Mouse (Mus musculus): ENCODE results near the gene Rfng. TPM values are rescaled to one million over a fixed set of nuclear protein-coding genes. Genes with fewer than 3 reads are reported as not detected.
A peak's percentile ranks its signal among the peaks of the same experiment; 100 is the strongest.

Gene Rfng
- polyA plus RNA-seq, 1 experiment from 2014 or later: 28.8 TPM

DNA sequence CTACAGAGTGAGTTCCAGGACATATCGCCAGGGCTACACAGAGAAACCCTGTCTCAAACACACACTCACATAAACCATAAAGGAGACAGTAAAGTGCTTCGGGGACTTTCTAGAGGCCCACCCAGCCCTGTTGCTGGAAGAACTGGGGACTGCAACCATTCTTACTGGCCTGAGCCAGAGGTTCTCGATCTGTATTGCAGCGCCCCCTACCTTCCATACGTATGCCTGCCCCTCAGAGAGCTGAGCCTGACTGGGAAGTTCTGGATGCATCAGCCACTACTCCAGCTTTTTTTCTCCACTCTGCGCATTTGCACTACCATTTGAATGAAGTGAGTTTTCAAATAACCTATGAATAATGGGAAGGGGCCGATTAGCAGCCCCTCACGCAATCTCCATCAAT, 34.6 kb downstream of the Rfng start:
- Histone ChIP-seq H3K4me3 (ENCODE audit: low read depth, low read length) (no peak overlapping the region), H3K4me1 (replicated peaks; ENCODE audit: control insufficient read depth, insufficient read depth, low read length) (no peaks in the 10 kb centered on the region), H3K9ac (ENCODE audit: low read depth, low read length) (no peak overlapping the region), H3K27ac (ENCODE audit: low read depth, low read length) (no peak overlapping the region), H3K36me3 (ENCODE audit: control insufficient read depth, insufficient read depth, low read length) (no peaks in the 10 kb centered on the region), H3K9me3 (ENCODE audit: control insufficient read depth, low read length) (no peaks in the 10 kb centered on the region), H3K27me3 (ENCODE audit: control insufficient read depth, insufficient read depth, low read length) (no peaks in the 10 kb centered on the region), H3K4me2 (replicated peaks; ENCODE audit: low read depth, low read length) (no peak overlapping the region)
- DNase-seq (ENCODE audit: low spot score) (peak; percentile 36), ATAC-seq (ENCODE audit: low FRiP score) (no peak)
- 63% methylated on average over 8 of the region's 8 CpGs for WGBS

DNA sequence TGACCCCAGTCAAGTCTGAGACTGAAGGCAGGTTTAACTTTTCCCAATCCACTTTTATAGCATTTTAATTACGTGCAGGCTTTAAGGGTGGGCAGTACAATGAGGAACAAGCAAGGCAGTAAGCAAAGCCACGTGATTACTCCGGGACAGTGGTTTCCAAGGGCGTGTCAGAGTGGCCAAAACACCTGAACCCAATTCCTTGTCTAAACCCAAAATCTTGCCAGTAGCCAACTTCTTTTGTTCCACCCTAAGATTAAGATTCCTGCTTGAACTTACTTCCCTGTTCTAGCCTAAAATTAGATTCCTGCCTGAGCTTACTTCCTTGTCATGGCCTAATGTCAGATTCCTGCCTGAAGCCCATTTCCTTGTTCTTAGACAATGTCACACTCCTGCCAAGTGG, 36.0 kb downstream of the Rfng start:
- no peak overlapping the region for H3K27ac ChIP-seq (ENCODE audit: low read depth, low read length)
- WGBS: 88% methylated on average over 4 of the region's 4 CpGs
- H3K4me2 ChIP-seq (replicated peaks; ENCODE audit: low read depth, low read length): no peak overlapping the region
- no peaks in the 10 kb centered on the region for H3K9me3 ChIP-seq (ENCODE audit: control insufficient read depth, low read length)
- no peak overlapping the region for H3K9ac ChIP-seq (ENCODE audit: low read depth, low read length)
- DNase-seq (ENCODE audit: low spot score) (no peak), ATAC-seq (ENCODE audit: low FRiP score) (no peak)
- no peaks in the 10 kb centered on the region for H3K27me3 ChIP-seq (ENCODE audit: control insufficient read depth, insufficient read depth, low read length)
- H3K4me1 ChIP-seq (replicated peaks; ENCODE audit: control insufficient read depth, insufficient read depth, low read length): no peaks in the 10 kb centered on the region
- H3K36me3 ChIP-seq (ENCODE audit: control insufficient read depth, insufficient read depth, low read length): no peaks in the 10 kb centered on the region
- H3K4me3 ChIP-seq (ENCODE audit: low read depth, low read length): no peak overlapping the region

DNA sequence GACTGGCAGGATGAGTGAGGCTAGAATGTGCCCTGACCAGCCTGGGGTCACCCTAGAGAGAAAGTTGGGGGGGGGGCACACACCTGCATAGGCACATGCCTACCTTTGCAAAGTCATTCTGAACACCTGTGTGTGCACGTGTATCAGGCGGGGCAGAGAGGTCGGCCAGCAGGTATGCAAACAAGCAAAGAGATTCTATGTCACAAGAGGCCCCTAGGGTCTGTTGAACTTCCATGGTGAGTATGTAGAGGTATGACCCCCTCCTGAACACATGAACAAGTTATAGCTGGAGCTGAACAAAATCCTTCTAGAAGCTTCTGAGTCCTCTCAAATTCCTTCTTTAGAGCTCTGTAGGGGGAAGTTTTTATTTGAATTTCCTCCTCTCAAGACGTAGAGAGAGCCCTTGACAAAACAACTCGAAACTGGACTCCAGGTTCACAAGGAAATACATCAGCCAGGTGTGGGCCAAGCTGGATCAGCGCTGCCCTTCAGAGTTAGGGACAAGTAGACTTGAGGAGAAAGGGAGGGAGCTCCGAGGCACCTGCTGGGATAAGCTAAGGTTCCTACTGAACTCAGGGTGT, 39.8 kb downstream of the Rfng start:
- ATAC-seq (ENCODE audit: low FRiP score) (no peak), DNase-seq (ENCODE audit: low spot score) (no peak)
- 84% methylated on average over 7 of the region's 7 CpGs for WGBS
- Histone ChIP-seq H3K27me3 (ENCODE audit: control insufficient read depth, insufficient read depth, low read length) (no peaks in the 10 kb centered on the region), H3K9me3 (ENCODE audit: control insufficient read depth, low read length) (no peaks in the 10 kb centered on the region), H3K4me1 (replicated peaks; ENCODE audit: control insufficient read depth, insufficient read depth, low read length) (no peaks in the 10 kb centered on the region), H3K36me3 (ENCODE audit: control insufficient read depth, insufficient read depth, low read length) (no peaks in the 10 kb centered on the region), H3K4me2 (replicated peaks; ENCODE audit: low read depth, low read length) (no peak overlapping the region), H3K9ac (ENCODE audit: low read depth, low read length) (no peak overlapping the region), H3K4me3 (ENCODE audit: low read depth, low read length) (no peak overlapping the region), H3K27ac (ENCODE audit: low read depth, low read length) (no peak overlapping the region)

DNA sequence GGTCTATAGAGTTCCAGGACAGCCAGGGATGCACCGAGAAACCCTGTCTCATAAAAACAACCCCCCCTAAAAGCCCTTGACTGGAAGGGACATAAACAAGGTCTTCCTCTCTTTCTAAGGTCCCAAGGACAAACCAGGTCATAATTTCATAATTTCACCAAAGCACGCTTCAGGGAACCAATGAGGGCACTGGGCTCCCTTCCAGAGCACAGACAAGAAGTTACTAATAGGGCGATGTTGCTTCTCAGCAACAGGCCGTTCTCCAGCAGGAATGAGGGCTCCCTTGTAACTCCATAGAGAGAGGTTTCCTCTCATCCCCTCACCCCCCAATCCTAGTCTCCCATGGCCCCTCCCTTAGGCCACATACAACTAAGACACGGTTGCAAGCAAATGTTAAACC, 43.0 kb downstream of the Rfng start:
- Histone ChIP-seq H3K9ac (ENCODE audit: low read depth, low read length) (no peak overlapping the region), H3K27me3 (ENCODE audit: control insufficient read depth, insufficient read depth, low read length) (no peaks in the 10 kb centered on the region), H3K4me1 (replicated peaks; ENCODE audit: control insufficient read depth, insufficient read depth, low read length) (no peaks in the 10 kb centered on the region), H3K9me3 (ENCODE audit: control insufficient read depth, low read length) (no peaks in the 10 kb centered on the region), H3K4me3 (ENCODE audit: low read depth, low read length) (no peak overlapping the region), H3K27ac (ENCODE audit: low read depth, low read length) (no peak overlapping the region), H3K4me2 (replicated peaks; ENCODE audit: low read depth, low read length) (no peak overlapping the region), H3K36me3 (ENCODE audit: control insufficient read depth, insufficient read depth, low read length) (no peaks in the 10 kb centered on the region)
- 87% methylated on average over 5 of the region's 5 CpGs for WGBS
- ATAC-seq (ENCODE audit: low FRiP score) (no peak), DNase-seq (ENCODE audit: low spot score) (no peak)

DNA sequence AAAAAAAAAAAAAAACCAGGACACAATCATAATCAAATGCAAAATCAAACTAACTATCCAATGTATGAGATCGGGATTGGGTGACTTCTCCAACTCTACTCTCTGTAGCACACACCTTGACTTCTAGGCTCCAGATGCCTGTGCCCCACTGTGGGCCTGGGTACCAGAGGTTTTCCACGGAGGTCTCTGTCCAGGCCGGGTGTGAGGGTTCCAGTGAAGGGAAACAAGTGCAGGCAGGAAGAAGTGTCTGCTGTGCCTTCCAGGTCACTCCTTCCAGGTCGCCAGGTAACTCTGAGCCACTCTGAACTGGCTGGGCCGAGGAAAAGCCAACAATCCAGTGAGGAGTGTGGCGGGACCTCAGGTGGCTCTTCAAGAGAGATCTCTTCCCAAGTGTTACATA, 47.6 kb downstream of the Rfng start:
- no peak overlapping the region for H3K4me3 ChIP-seq (ENCODE audit: low read depth, low read length)

DNA sequence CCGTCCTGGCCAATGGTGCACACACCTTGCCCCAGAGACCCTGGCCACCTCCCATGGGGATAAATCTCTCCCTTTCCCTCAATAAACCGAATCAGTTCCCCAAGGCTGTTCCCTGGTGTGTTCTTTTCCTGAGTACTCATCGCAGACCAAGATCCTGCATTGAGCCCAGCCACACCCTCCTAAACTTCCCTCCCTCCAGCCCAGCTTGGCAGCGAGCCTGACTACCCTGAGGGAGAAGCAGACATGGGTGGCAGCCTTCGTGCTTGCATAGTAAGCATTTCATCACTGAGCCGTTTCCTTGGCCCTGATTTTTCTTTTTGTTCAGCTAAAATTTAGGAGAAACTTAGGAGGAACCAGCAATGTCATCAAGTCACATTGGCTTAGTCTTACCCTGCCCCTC, 50.5 kb downstream of the Rfng start:
- DNase-seq (ENCODE audit: low spot score) (no peak), ATAC-seq (ENCODE audit: low FRiP score) (no peak)
- 72% methylated on average over 6 of the region's 6 CpGs for whole genome bisulfite sequencing
- Histone ChIP-seq H3K9me3 (ENCODE audit: control insufficient read depth, low read length) (no peaks in the 10 kb centered on the region), H3K4me2 (replicated peaks; ENCODE audit: low read depth, low read length) (no peak overlapping the region), H3K9ac (ENCODE audit: low read depth, low read length) (no peak overlapping the region), H3K36me3 (ENCODE audit: control insufficient read depth, insufficient read depth, low read length) (no peaks in the 10 kb centered on the region), H3K27me3 (ENCODE audit: control insufficient read depth, insufficient read depth, low read length) (no peaks in the 10 kb centered on the region), H3K4me3 (ENCODE audit: low read depth, low read length) (no peak overlapping the region), H3K27ac (ENCODE audit: low read depth, low read length) (no peak overlapping the region), H3K4me1 (replicated peaks; ENCODE audit: control insufficient read depth, insufficient read depth, low read length) (no peaks in the 10 kb centered on the region)

More for the DNA sequence above, 47.6 kb downstream of the Rfng start:
- WGBS: 79% methylated on average over 6 of the region's 6 CpGs
- H3K4me1 ChIP-seq (replicated peaks; ENCODE audit: control insufficient read depth, insufficient read depth, low read length): no peaks in the 10 kb centered on the region
- H3K9ac ChIP-seq (ENCODE audit: low read depth, low read length): no peak overlapping the region
- no peak overlapping the region for H3K27ac ChIP-seq (ENCODE audit: low read depth, low read length)
- ATAC-seq (ENCODE audit: low FRiP score) (no peak), DNase-seq (ENCODE audit: low spot score) (no peak)
- H3K9me3 ChIP-seq (ENCODE audit: control insufficient read depth, low read length): no peaks in the 10 kb centered on the region
- no peaks in the 10 kb centered on the region for H3K27me3 ChIP-seq (ENCODE audit: control insufficient read depth, insufficient read depth, low read length)
- no peak overlapping the region for H3K4me2 ChIP-seq (replicated peaks; ENCODE audit: low read depth, low read length)
- no peaks in the 10 kb centered on the region for H3K36me3 ChIP-seq (ENCODE audit: control insufficient read depth, insufficient read depth, low read length)

DNA sequence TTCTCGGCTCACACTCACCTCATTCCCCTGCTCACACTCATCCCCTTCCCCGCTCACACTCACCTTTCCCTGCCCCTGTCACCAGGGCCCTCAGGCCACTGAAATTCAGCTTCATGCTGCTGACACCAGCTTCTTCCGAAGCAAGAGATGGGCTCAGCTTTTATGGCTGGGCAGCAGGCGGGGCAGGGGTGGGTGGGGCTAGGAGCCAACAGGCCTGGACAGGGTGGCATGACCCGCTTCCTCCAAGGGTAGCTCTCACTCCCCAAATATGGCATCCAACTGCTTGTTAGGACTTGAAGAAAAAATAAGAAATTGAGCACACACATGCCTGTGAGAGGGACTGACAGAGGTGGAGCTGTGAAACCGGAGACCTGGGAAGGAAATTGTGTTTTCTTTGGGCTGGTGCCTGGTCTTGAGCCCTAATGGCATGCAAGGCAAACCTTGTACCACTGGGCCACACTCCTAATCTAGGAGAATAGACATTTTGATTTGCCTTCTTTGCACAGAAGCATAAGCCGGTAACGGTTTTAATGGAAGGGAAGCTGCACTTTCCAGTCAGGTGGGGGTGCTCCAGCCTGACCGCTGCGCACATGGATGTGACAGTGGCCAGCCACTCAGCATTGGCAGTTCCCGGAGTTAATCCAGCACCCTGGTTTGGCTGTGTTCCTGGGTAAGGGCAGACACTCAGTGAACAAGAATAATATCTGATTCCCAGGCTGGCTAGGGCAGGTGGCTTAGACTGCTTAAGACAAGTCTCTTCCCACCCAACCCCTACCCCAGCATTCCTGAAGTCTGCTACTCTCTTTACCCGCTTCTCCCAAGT, 51.9 kb downstream of the Rfng start, which contains the start of gene Cbr2:
Cbr2 (minus strand) TSS at position 257 of the 823 bp plus-strand sequence.
- Histone ChIP-seq H3K9me3 (ENCODE audit: control insufficient read depth, low read length) (no peaks in the 10 kb centered on the region), H3K4me3 (ENCODE audit: low read depth, low read length) (no peak within 1 kb of the TSS), H3K9ac (ENCODE audit: low read depth, low read length) (no peak within 1 kb of the TSS), H3K27me3 (ENCODE audit: control insufficient read depth, insufficient read depth, low read length) (no peaks in the 10 kb centered on the region), H3K4me2 (replicated peaks; ENCODE audit: low read depth, low read length) (no peak within 1 kb of the TSS; the same call in 1 of the 2 replicates), H3K27ac (ENCODE audit: low read depth, low read length) (no peak within 1 kb of the TSS), H3K36me3 (ENCODE audit: control insufficient read depth, insufficient read depth, low read length) (no peaks in the 10 kb centered on the region), H3K4me1 (replicated peaks; ENCODE audit: control insufficient read depth, insufficient read depth, low read length) (no peaks in the 10 kb centered on the region)
- DNase-seq (ENCODE audit: low spot score) (no peak), ATAC-seq (ENCODE audit: low FRiP score) (no peak)
- WGBS: 73% methylated on average over 12 of the region's 12 CpGs

DNA sequence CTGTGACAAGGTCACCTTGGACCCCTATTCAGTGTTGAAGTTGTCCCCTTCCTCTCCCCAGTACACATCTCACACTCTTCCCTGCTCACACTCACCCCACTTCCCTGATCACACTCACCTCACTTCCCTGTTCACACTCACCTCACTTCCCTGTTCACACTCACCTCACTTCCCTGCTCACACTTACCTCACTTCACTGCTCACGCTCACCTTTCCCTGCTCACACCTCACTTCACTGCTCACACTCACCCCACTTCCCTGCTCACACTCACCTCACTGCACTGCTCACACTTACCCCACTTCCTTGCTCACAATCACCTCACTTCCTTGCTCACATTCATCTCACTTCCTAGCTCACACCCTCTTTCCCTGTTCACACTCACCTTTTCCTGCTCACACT, 52.6 kb downstream of the Rfng start:
- WGBS: 88% methylated on average over 1 of the region's 1 CpGs
- Histone ChIP-seq H3K9ac (ENCODE audit: low read depth, low read length) (no peak overlapping the region), H3K36me3 (ENCODE audit: control insufficient read depth, insufficient read depth, low read length) (no peaks in the 10 kb centered on the region)

More for the DNA sequence above, 52.6 kb downstream of the Rfng start:
- Histone ChIP-seq H3K4me2 (replicated peaks; ENCODE audit: low read depth, low read length) (no peak overlapping the region), H3K4me3 (ENCODE audit: low read depth, low read length) (no peak overlapping the region), H3K9me3 (ENCODE audit: control insufficient read depth, low read length) (no peaks in the 10 kb centered on the region), H3K4me1 (replicated peaks; ENCODE audit: control insufficient read depth, insufficient read depth, low read length) (no peaks in the 10 kb centered on the region), H3K27ac (ENCODE audit: low read depth, low read length) (no peak overlapping the region), H3K27me3 (ENCODE audit: control insufficient read depth, insufficient read depth, low read length) (no peaks in the 10 kb centered on the region)
- ATAC-seq (ENCODE audit: low FRiP score) (no peak), DNase-seq (ENCODE audit: low spot score) (no peak)

All from hindbrain, embryonic 11.5 days (tissue).